Comparison of ENCODE assay signal across 9 mouse cellular contexts in the genomic region with DNA sequence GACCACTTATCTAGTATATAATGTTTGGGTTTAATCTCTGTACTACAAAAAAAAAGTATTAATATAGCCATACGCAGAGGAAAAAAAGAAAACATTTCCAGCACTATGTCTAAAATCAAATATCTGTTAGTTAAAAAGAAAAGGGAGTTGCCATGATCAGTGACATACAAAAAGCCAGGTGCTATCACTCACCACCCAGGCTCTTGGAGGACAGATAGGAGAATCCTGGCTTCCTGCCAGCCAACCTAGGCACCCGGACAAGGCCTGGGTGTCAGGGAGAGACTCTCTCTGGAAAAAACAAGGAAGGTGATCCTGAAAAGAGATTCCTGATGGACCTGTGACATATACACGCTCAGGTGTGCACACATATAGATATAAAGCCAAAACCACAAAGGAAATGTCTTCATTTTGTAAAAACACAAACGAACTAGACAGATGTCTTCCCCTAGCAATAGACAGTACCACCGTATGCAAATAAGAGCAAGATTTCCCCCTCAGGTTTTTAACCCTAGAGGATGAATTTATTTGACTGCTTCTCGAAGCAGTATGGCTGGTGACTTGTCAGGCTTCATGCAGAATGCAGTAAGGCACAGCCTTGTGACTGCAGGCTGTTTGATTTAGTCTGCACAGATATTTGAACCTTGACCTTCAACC. TPM values are rescaled to one million over a fixed set of nuclear protein-coding genes. Genes with fewer than 3 reads are reported as not detected.
DNase-seq lines count a peak whose midpoint lies in the region; ATAC-seq lines count a peak whose summit lies in the region.
"Had no signal": no experiment of that assay in that cellular context is flagged by ENCODE, and none has a peak within 500 bp of the region (broad histone marks: within the 10 kb centered on the region; RNA-seq: fewer than 3 reads in every experiment).

No protein-coding gene starts in this region.

- H3K4me3 ChIP-seq in heart, embryonic 14.5 days (ENCODE audit: control insufficient read depth in 1 of 2, insufficient read depth in 1 of 2, low read depth in 1 of 2, low read length in 2 of 2): peak overlapping the region in 1 of 2 experiments; percentile 21; a peak in 2 of 4 replicates
- no peak overlapping the region for H3K4me3 ChIP-seq in hindbrain, embryonic 12.5 days

- no peaks in the 10 kb centered on the region for H3K36me3 ChIP-seq in heart, embryonic 14.5 days (ENCODE audit: control insufficient read depth, insufficient read depth, low read length)
- H3K36me3 ChIP-seq in hindbrain, embryonic 12.5 days: no peaks in the 10 kb centered on the region

- no peak for ATAC-seq in heart, embryonic 14.5 days (ENCODE audit: insufficient number of reproducible peaks, insufficient read depth, low FRiP score, low read depth)
- ATAC-seq in hindbrain, embryonic 12.5 days (ENCODE audit: low FRiP score): peak; percentile 54
- peak; percentile 49 for ATAC-seq in megakaryocyte progenitor cell, adult 5-6 weeks (replicated peaks; ENCODE audit: poor library complexity)

- H3K9ac ChIP-seq in heart, embryonic 14.5 days (ENCODE audit: low read length): peak overlapping the region; percentile 17; the same call in 1 of the 2 replicates
- no peak overlapping the region for H3K9ac ChIP-seq in hindbrain, embryonic 12.5 days

- peaks cover 7 to 9% of the 10 kb centered on the region in 2 experiments for H3K4me1 ChIP-seq in heart, embryonic 14.5 days (ENCODE audit: control insufficient read depth in 2 of 2, insufficient read depth in 2 of 2, low read length in 2 of 2)
- H3K4me1 ChIP-seq in hindbrain, embryonic 12.5 days: peaks cover 12% of the 10 kb centered on the region

- H3K27ac ChIP-seq in heart, embryonic 14.5 days (replicated peaks in 1 of 2; ENCODE audit: control insufficient read depth in 1 of 2, insufficient read depth in 1 of 2, low read depth in 2 of 2, low read length in 2 of 2): peak overlapping the region in 1 of 2 experiments; percentile 20; a peak in 1 of 4 replicates
- H3K27ac ChIP-seq in hindbrain, embryonic 12.5 days: peak overlapping the region; percentile 60
- H3K27ac ChIP-seq: macrophage had no signal

- WGBS in heart, embryonic 14.5 days: 51% methylated on average over 6 of the region's 6 CpGs
- 58% methylated on average over 6 of the region's 6 CpGs for WGBS in hindbrain, embryonic 12.5 days

- intact Hi-C loops in heart, postnatal 10 days (cut with DNase I): no loop called here

- no peaks in the 10 kb centered on the region for H3K27me3 ChIP-seq in heart, embryonic 14.5 days (ENCODE audit: control insufficient read depth, insufficient read depth, low read length)
- H3K27me3 ChIP-seq in hindbrain, embryonic 12.5 days: no peaks in the 10 kb centered on the region

- DNase-seq in heart, postnatal 10 days: no peak
- DNase-seq in T-cell, adult 2 months (ENCODE audit: low spot score): peak; percentile 20
- DNase-seq in ovary, postnatal 36 days (ENCODE audit: low spot score): no peak
- no peak for DNase-seq in embryo, embryonic 10 days (ENCODE audit: low spot score)
- DNase-seq in right cerebral cortex, postnatal 36 days (ENCODE audit: low spot score in 2 of 2): no peak

- H3K4me2 ChIP-seq in heart, embryonic 14.5 days (ENCODE audit: low read length): peak overlapping the region; percentile 68
- peak overlapping the region; percentile 44 for H3K4me2 ChIP-seq in hindbrain, embryonic 12.5 days (replicated peaks)

- H3K9me3 ChIP-seq in heart, embryonic 14.5 days (ENCODE audit: control insufficient read depth, low read length): no peaks in the 10 kb centered on the region
- no peaks in the 10 kb centered on the region for H3K9me3 ChIP-seq in hindbrain, embryonic 12.5 days (replicated peaks)

RNA-seq across cellular contexts. Expression of a gene that starts 0.6 kb away (rescaled TPM):
- polyA plus RNA-seq in heart, embryonic 14.5 days (2014; fragmentation: Nextera tagmentation; extraction: Ambion mirVana): 0.08 TPM in 2 replicates
- total RNA-seq in heart, postnatal 10 days (2021): under 1 TPM; 0.14 to 0.20 TPM
- polyA plus RNA-seq in hindbrain, embryonic 12.5 days (2016; fragmentation: Nextera tagmentation; extraction: Ambion mirVana): 2.4 and 2.5 TPM in 2 replicates
- total RNA-seq in megakaryocyte progenitor cell, adult 5-6 weeks (2015): not detected in 2 replicates
- not detected in 2 replicates for total RNA-seq in megakaryocyte progenitor cell, adult 5-6 weeks (2017)
